Mouse (Mus musculus) adrenal gland, adult 18-20 months (tissue): Measurements from ENCODE around the gene Immp1l. TPM values are rescaled to one million over a fixed set of nuclear protein-coding genes. Genes with fewer than 3 reads are reported as not detected.

ENCODE experiments used
- DNase-seq, 2 experiments: peaks; one replicate each; pipeline ENCODE4 v3.0.0; 2021 to 2022; ENCODE audit warnings: low spot score in 2 of 2
- microRNA-seq, 2 experiments: library from miRNA; unstranded; fragments of <30 nt; microRNA quantifications; one replicate each; pipeline ENCODE4 v1.2.0; 2021; ENCODE audit warnings: borderline number of aligned reads in 2 of 2
- total RNA-seq, 2 experiments: library from RNA; stranded (reverse); gene quantifications; 1 replicate in 1 of 2; 2 replicates in 1 of 2; pipeline ENCODE4 v1.2.3; 2021

Immp1l gene
- total RNA-seq, 2 experiments from 2014 or later, result 44.3 to 56.3 TPM

GRCm38 (mm10) chr2:106002835-106003739 is 98.6 kb downstream of the Immp1l start, which contains the start of gene Dnajc24:
Gene Dnajc24 (minus strand): TSS chr2:106003549.
- DNase-seq, result peak; percentile 82 to 83

GRCm38 (mm10) chr2:106008415-106008814 is 104.0 kb downstream of the Immp1l start:
- no peak for DNase-seq

Small RNAs within 50 kb of the gene (microRNA-seq; reads per million reads assigned to microRNA genes)
- gene Gm22002, result 0 reads per million in 2 experiments

Other genes starting within 250 kb of the Immp1l start
- gene Pax6, start 235.7 kb upstream of the Immp1l start, total RNA-seq, result not detected
- 10 to 100 TPM; 11.3 to 12.9 TPM for gene Elp4, start 74 bp upstream of the Immp1l start, total RNA-seq
- gene Dnajc24, start 98.9 kb downstream of the Immp1l start, total RNA-seq, result 10 to 100 TPM; 16.9 to 20.8 TPM